Mouse (Mus musculus) CH12.LX (cell line): ENCODE data around the gene Map3k12. TPM values are rescaled to one million over a fixed set of nuclear protein-coding genes. Genes with fewer than 3 reads are reported as not detected.

Source experiments
- DNase-seq: peaks from one replicate; pipeline ENCODE4 v3.0.0-alpha.2; 2013; ENCODE audit errors: extremely low read depth
- H3K27ac ChIP-seq: 2 replicates; pipeline ENCODE4 v1.5.1; 2012; ENCODE audit warnings: low read depth, mild to moderate bottlenecking, control low read depth, moderate library complexity; ENCODE audit not compliant: insufficient read depth
- H3K27me3 ChIP-seq: replicated peaks from 2 replicates; pipeline ENCODE3; 2012; ENCODE audit warnings: inconsistent platforms
- H3K36me3 ChIP-seq, 2 experiments: replicated peaks in 1 of 2; 2 replicates each; pipeline versions ENCODE3 to v1.6.1; 2012; ENCODE audit warnings: inconsistent platforms in 1 of 2, low read length in 1 of 2, mild to moderate bottlenecking in 1 of 2, mixed read lengths in 1 of 2, moderate library complexity in 1 of 2; ENCODE audit not compliant: control insufficient read depth in 1 of 2, insufficient read depth in 1 of 2
- H3K4me1 ChIP-seq, 2 experiments: 2 replicates each; pipeline ENCODE4 v1.6.1; 2012; ENCODE audit warnings: inconsistent platforms in 1 of 2, moderate library complexity in 1 of 2; ENCODE audit not compliant: insufficient read depth in 2 of 2, control insufficient read depth in 1 of 2
- H3K4me2 ChIP-seq: 2 replicates; pipeline ENCODE4 v1.6.1; 2012; ENCODE audit warnings: low read depth, mild to moderate bottlenecking, control low read depth; ENCODE audit not compliant: poor library complexity, insufficient read depth, severe bottlenecking
- H3K4me3 ChIP-seq, 3 experiments: fragments of 150-350 bp in 1 of 3; sonication (generic) in 1 of 3; replicated peaks in 1 of 3; 2 replicates each; pipeline versions ENCODE3 to v1.5.1; 2011 to 2012; ENCODE audit warnings: low read depth in 2 of 3, low read length in 2 of 3, mild to moderate bottlenecking in 2 of 3, moderate library complexity in 2 of 3, control low read depth in 1 of 3, improper control_type of control experiment in 1 of 3, inconsistent platforms in 1 of 3, mixed read lengths in 1 of 3; ENCODE audit not compliant: poor library complexity in 1 of 3
- H3K79me2 ChIP-seq: replicated peaks from 2 replicates; pipeline ENCODE4 v1.6.1; 2012; ENCODE audit warnings: mild to moderate bottlenecking, moderate library complexity; ENCODE audit not compliant: control insufficient read depth, poor library complexity, insufficient read depth, severe bottlenecking; ENCODE audit errors: extremely low read depth
- H3K9ac ChIP-seq: 2 replicates; pipeline ENCODE4 v1.6.1; 2012; ENCODE audit warnings: low read depth, mild to moderate bottlenecking, control low read depth, moderate library complexity; ENCODE audit not compliant: insufficient read depth
- H3K9me3 ChIP-seq: replicated peaks from 2 replicates; pipeline ENCODE3; 2012; ENCODE audit warnings: low read length, inconsistent platforms, mixed read lengths
- CHD2 ChIP-seq: IDR thresholded peaks from 2 replicates; pipeline ENCODE4 v1.6.1; 2011; ENCODE audit warnings: low read length, improper control_type of control experiment
- E2F4 ChIP-seq: IDR thresholded peaks from 2 replicates; pipeline ENCODE4 v1.6.1; 2011; ENCODE audit warnings: low read depth, low read length, improper control_type of control experiment; ENCODE audit not compliant: insufficient replicate concordance
- ELF1 ChIP-seq: IDR thresholded peaks from 2 replicates; pipeline ENCODE4 v1.6.1; 2014; ENCODE audit warnings: low read depth, mild to moderate bottlenecking, inconsistent platforms, low read length, improper control_type of control experiment
- ETS1 ChIP-seq: conservative IDR thresholded peaks from 2 replicates; pipeline ENCODE4 v1.6.1; 2012; ENCODE audit warnings: low read depth, mild to moderate bottlenecking, inconsistent platforms, low read length, improper control_type of control experiment, moderate library complexity
- GABPA ChIP-seq: IDR thresholded peaks from 2 replicates; pipeline ENCODE4 v1.6.1; 2012; ENCODE audit warnings: low read depth, low read length, improper control_type of control experiment, inconsistent platforms; ENCODE audit not compliant: insufficient replicate concordance
- HCFC1 ChIP-seq: IDR thresholded peaks from 2 replicates; pipeline ENCODE4 v1.6.1; 2012; ENCODE audit warnings: low read depth, mild to moderate bottlenecking, inconsistent platforms, low read length, improper control_type of control experiment
- IRF4 ChIP-seq: IDR thresholded peaks from 2 replicates; pipeline ENCODE4 v1.6.1; 2014; ENCODE audit warnings: low read depth, mild to moderate bottlenecking, inconsistent platforms, low read length, improper control_type of control experiment
- JUN ChIP-seq: IDR thresholded peaks from 2 replicates; pipeline ENCODE4 v1.6.1; 2011; ENCODE audit warnings: low read depth, mild to moderate bottlenecking, low read length, improper control_type of control experiment, moderate library complexity; ENCODE audit not compliant: insufficient read depth
- JUND ChIP-seq: conservative IDR thresholded peaks from 2 replicates; pipeline ENCODE4 v1.6.1; 2011; ENCODE audit warnings: low read depth, low read length, improper control_type of control experiment
- KAT2A ChIP-seq: IDR thresholded peaks from 2 replicates; pipeline ENCODE4 v1.6.1; 2012; ENCODE audit warnings: low read length, improper control_type of control experiment, inconsistent platforms; ENCODE audit not compliant: insufficient replicate concordance
- MAX ChIP-seq: IDR thresholded peaks from 2 replicates; pipeline ENCODE4 v1.6.1; 2011; ENCODE audit warnings: low read length, improper control_type of control experiment
- MEF2A ChIP-seq: IDR thresholded peaks from 2 replicates; pipeline ENCODE4 v1.6.1; 2014; ENCODE audit warnings: low read depth, mild to moderate bottlenecking, inconsistent platforms, low read length, improper control_type of control experiment, borderline replicate concordance
- MXI1 ChIP-seq: IDR thresholded peaks from 2 replicates; pipeline ENCODE4 v1.6.1; 2011; ENCODE audit warnings: mild to moderate bottlenecking, low read depth, low read length, improper control_type of control experiment
- MYC ChIP-seq: IDR thresholded peaks from 2 replicates; pipeline ENCODE4 v1.6.1; 2011; ENCODE audit warnings: low read depth, mild to moderate bottlenecking, improper control_type of control experiment, low read length
- NELFE ChIP-seq: IDR thresholded peaks from 2 replicates; pipeline ENCODE4 v1.6.1; 2011; ENCODE audit warnings: low read depth, low read length, improper control_type of control experiment
- NRF1 ChIP-seq: IDR thresholded peaks from 2 replicates; pipeline ENCODE4 v1.6.1; 2014; ENCODE audit warnings: low read depth, mild to moderate bottlenecking, inconsistent platforms, low read length, improper control_type of control experiment, moderate library complexity
- PAX5 ChIP-seq: IDR thresholded peaks from 2 replicates; pipeline ENCODE4 v1.6.1; 2012; ENCODE audit warnings: low read length, inconsistent platforms, mixed read lengths
- POLR2AphosphoS2 ChIP-seq: IDR thresholded peaks from 2 replicates; pipeline ENCODE4 v1.6.1; 2011; ENCODE audit warnings: low read depth, low read length, improper control_type of control experiment
- RCOR1 ChIP-seq: conservative IDR thresholded peaks from 2 replicates; pipeline ENCODE4 v1.6.1; 2012; ENCODE audit warnings: low read depth, mild to moderate bottlenecking, inconsistent platforms, low read length, improper control_type of control experiment
- SIN3A ChIP-seq: IDR thresholded peaks from 2 replicates; pipeline ENCODE4 v1.6.1; 2012; ENCODE audit warnings: low read length, improper control_type of control experiment, inconsistent platforms
- SMC3 ChIP-seq: IDR thresholded peaks from 2 replicates; pipeline ENCODE4 v1.6.1; 2011; ENCODE audit warnings: low read depth, low read length, improper control_type of control experiment
- TBP ChIP-seq: conservative IDR thresholded peaks from 2 replicates; pipeline ENCODE4 v1.6.1; 2011; ENCODE audit warnings: low read depth, low read length, improper control_type of control experiment
- TCF12 ChIP-seq: IDR thresholded peaks from 2 replicates; pipeline ENCODE4 v1.6.1; 2014; ENCODE audit warnings: low read depth, mild to moderate bottlenecking, inconsistent platforms, low read length, improper control_type of control experiment
- USF2 ChIP-seq: conservative IDR thresholded peaks from 2 replicates; pipeline ENCODE4 v1.6.1; 2011; ENCODE audit warnings: low read depth, low read length, improper control_type of control experiment
- ZC3H11A ChIP-seq: IDR thresholded peaks from 2 replicates; pipeline ENCODE4 v1.6.1; 2012; ENCODE audit warnings: low read depth, mild to moderate bottlenecking, inconsistent platforms, low read length, improper control_type of control experiment
- ZKSCAN1 ChIP-seq: IDR thresholded peaks from 2 replicates; pipeline ENCODE4 v1.6.1; 2012; ENCODE audit warnings: low read depth, inconsistent platforms, low read length, improper control_type of control experiment, borderline replicate concordance
- ZMIZ1 ChIP-seq: IDR thresholded peaks from 2 replicates; pipeline ENCODE4 v1.6.1; 2012; ENCODE audit warnings: low read depth, mild to moderate bottlenecking, inconsistent platforms, low read length, improper control_type of control experiment
- ZNF384 ChIP-seq: IDR thresholded peaks from 2 replicates; pipeline ENCODE4 v1.6.1; 2012; ENCODE audit warnings: low read depth, low read length, improper control_type of control experiment, inconsistent platforms
- dilution Hi-C: fragments of 300-500 bp; cut with MboI; formaldehyde crosslinking; loops from 2 replicates; pipeline ENCODE4 v1.14.3; 2020; ENCODE audit warnings: low sequenced_read_pairs; ENCODE audit not compliant: extremely low pct_unique_long_range_greater_than_20kb, extremely low pct_ligation_motif_present
- in situ Hi-C: fragments of 300-500 bp; cut with MboI; formaldehyde crosslinking; loops from 3 replicates; pipeline ENCODE4 v1.14.3; 2019; ENCODE audit warnings: low sequenced_read_pairs, low pct_ligation_motif_present, low pct_unique_long_range_greater_than_20kb, mixed read lengths
- polyA plus RNA-seq: library from polyadenylated mRNA; unstranded; fragments of >175 nt; gene quantifications from 2 replicates; pipeline ENCODE4 v1.2.1, GENCODE M21; 2012; ENCODE audit warnings: low read depth; ENCODE audit not compliant: insufficient read length
- total RNA-seq, 2 experiments: library from RNA; depleted of rRNA; stranded (reverse); fragments of 300-350 nt in 1 of 2; fragments of >200 nt in 1 of 2; gene quantifications; 2 replicates each; pipeline ENCODE4 v1.2.3; 2012 to 2014

Map3k12 gene
- total and polyA plus RNA-seq, 3 experiments: 1.5 to 3.0 (median 2.3) TPM

- peaks cover 12 to 35% of the 10 kb centered on the region in 2 experiments for H3K36me3 ChIP-seq
- no peaks in the 10 kb centered on the region for H3K4me1 ChIP-seq
- H3K4me3 ChIP-seq: no peak overlapping the region
- H3K27me3 ChIP-seq: no peaks in the 10 kb centered on the region
- no peak for DNase-seq
- dilution Hi-C loops (no loop called here), in situ Hi-C loops (no loop called here)
- no peaks in the 10 kb centered on the region for H3K79me2 ChIP-seq
- no peak overlapping the region for H3K27ac ChIP-seq
- TF ChIP-seq ZMIZ1 (no peak), CHD2 (no peak), SIN3A (no peak), MXI1 (no peak), KAT2A (no peak), MAX (no peak), ELF1 (no peak), GABPA (no peak), MEF2A (no peak), NELFE (no peak), ZKSCAN1 (no peak), ETS1 (no peak), PAX5 (no peak), JUN (no peak), MYC (no peak), RCOR1 (no peak)
- no peak overlapping the region for H3K4me2 ChIP-seq
- no peaks in the 10 kb centered on the region for H3K9me3 ChIP-seq
- no peak overlapping the region for H3K9ac ChIP-seq
Measured at GRCm38 (mm10) chr15:102563681-102564080, 46.8 kb upstream of the Map3k12 start.

- Histone ChIP-seq H3K4me2 (no peak overlapping the region), H3K9me3 (no peaks in the 10 kb centered on the region), H3K79me2 (no peaks in the 10 kb centered on the region), H3K9ac (no peak overlapping the region), H3K36me3 (peaks cover 12 to 39% of the 10 kb centered on the region in 2 experiments), H3K27ac (no peak overlapping the region), H3K4me3 (no peak overlapping the region), H3K27me3 (no peaks in the 10 kb centered on the region), H3K4me1 (no peaks in the 10 kb centered on the region)
- TF ChIP-seq ZC3H11A (no peak), TCF12 (no peak), TBP (no peak), NELFE (no peak), E2F4 (no peak), IRF4 (no peak), USF2 (no peak), ELF1 (no peak), ZNF384 (no peak), JUND (no peak), ZKSCAN1 (no peak), HCFC1 (no peak), POLR2AphosphoS2 (no peak), MYC (no peak), SMC3 (no peak), NRF1 (no peak)
- in situ Hi-C loops: no loop called here
- no peak for DNase-seq
- dilution Hi-C loops: no loop called here
Measured at GRCm38 (mm10) chr15:102563061-102563460, 46.2 kb upstream of the Map3k12 start.
